Mouse (Mus musculus): ENCODE measurements at regions not wholly inside any gene's neighbourhood (a gene's known extent, or its start where the extent isn't known, plus 50 kb on each side); places are given as distances from the start of the nearest gene placed in this dataset.

- DNase-seq = no peak
These were observed 61.1 kb upstream of the Xpa start for GRCm38 (mm10) chr4:46257061-46257795.

- DNase-seq = peak in 1 of 2 experiments; percentile 7
These were observed 62.7 kb upstream of the Xpa start for GRCm38 (mm10) chr4:46258774-46259173.

DNA sequence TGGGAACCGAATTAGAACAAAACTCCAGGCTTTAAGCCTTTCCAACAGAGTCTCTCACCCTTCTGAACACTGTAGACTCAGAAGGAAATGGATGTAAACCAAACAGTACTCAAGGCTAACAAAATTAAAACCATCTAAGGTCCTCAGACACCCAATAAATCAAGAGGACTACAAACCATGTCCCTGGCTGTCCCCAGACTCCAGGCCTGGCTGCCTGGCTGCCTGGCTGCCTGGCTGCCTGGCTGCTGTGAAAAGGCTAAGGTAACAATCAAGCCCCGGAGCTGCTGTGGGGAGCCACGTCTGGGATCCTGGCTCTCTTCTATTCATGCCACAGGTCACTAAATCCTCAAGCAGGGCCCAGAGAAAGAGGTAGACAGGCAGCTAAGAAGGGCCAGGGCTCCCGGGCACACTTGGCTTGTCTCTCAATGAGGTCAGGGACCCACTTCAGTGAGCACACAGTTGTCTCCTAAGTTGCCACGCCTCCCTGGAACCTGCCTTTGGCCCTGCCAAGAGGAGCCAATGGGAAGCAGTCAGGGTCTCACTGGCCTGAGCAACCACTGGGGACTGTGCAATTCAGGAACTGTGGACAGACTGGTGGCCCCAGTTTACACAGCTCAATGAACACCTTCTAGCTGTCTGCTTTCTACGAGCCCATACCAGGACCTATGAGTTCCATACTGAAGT lies 72.6 kb upstream of the Xpa start:
- DNase-seq = no peak

GRCm38 (mm10) chr4:46271066-46271465 lies 72.3 kb upstream of the Foxe1 start:
- no peak for DNase-seq

DNA sequence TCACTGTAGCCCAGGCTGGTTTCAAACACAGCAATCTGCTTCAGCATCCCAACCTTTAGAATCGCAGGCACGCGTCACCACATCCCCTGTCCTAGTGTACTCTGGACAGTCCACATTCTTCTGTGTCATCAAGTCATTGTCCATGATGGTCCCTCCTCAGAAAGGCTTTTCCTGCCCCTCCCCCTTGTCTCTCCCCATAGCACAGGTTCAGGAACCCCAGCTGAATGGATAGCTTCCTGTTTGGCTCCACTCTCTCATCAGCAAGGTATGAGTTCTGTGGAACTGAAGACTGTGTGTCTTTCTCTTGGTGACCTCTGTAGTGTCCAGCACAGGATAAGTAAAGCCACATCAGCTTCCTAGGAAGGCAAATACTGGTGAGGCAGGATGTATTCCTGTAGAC lies 67.6 kb upstream of the Foxe1 start:
- DNase-seq = no peak

DNA sequence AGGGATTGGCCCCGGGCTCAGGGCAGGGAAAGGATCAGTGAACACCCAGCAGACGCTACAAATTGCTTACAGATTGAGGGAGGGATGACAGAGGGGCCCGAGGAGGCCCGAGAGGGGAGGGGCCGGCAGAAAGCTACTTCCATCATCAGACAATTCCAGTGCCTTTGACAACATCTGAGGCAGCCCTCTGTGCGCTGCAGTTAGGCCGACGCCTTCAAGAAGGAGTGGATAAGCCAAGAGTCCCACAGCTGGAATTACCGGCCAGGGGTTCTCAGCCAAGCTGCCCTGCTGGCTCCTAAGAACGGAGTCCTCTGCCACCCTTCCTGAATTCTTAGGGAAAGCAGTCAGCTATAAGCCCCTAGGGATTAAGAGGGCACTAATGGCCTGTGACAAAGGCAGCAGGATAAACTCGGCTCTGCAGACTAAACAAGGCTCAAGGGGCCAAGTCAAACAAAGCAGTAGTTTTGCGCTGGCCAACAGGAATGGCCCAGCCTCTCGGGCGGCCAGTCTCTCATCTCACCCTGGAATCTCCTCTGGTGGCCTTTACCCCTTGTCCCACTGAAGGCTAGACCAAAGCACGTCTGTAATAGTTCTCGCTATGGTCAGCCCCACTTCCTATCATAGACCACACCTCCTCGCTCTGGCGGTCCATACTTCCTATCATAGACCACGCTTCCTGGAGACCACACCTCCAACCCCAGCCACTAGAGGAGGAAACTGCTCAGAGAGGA lies 66.4 kb upstream of the Foxe1 start:
- DNase-seq = peak; percentile 53 to 54

DNA sequence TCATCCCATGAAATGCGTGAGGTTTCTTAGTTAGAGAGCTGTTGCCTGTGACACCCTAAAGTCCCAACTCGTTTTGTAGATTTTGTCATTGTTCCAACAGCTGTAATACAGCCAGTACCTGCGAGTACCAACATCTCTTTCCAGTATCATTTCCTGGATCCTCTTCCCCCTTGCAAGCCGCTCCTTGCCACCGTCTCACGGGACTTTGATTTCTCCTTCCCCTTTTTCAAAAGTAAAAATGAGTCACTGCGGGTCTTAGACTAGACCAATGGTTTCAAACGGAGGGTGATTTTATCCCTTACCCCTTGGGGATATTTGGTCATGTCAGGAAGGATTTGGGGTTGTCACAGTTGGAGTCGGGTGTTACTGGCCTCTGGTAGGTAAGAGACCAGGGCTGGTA lies 56.5 kb upstream of the Foxe1 start:
- no peak for DNase-seq

- DNase-seq = no peak
These were observed 51.7 kb upstream of the Foxe1 start for GRCm38 (mm10) chr4:46291620-46292254.

All from lung, adult 18-20 months (tissue).